Mouse (Mus musculus) CH12.LX (cell line): ENCODE data around the gene Lrrk2.

Experiments
- CTCF ChIP-seq, 2 experiments: IDR thresholded peaks in 1 of 2; conservative IDR thresholded peaks in 1 of 2; 2 replicates each; pipeline ENCODE4 v1.5.1; 2011 to 2012; ENCODE audit warnings: low read depth in 2 of 2, low read length in 2 of 2, improper control_type of control experiment in 1 of 2, inconsistent platforms in 1 of 2, mild to moderate bottlenecking in 1 of 2, moderate library complexity in 1 of 2
- E2F4 ChIP-seq: IDR thresholded peaks from 2 replicates; pipeline ENCODE4 v1.6.1; 2011; ENCODE audit warnings: low read depth, low read length, improper control_type of control experiment; ENCODE audit not compliant: insufficient replicate concordance
- MYC ChIP-seq: IDR thresholded peaks from 2 replicates; pipeline ENCODE4 v1.6.1; 2011; ENCODE audit warnings: low read depth, mild to moderate bottlenecking, improper control_type of control experiment, low read length
- NELFE ChIP-seq: IDR thresholded peaks from 2 replicates; pipeline ENCODE4 v1.6.1; 2011; ENCODE audit warnings: low read depth, low read length, improper control_type of control experiment
- NRF1 ChIP-seq: IDR thresholded peaks from 2 replicates; pipeline ENCODE4 v1.6.1; 2014; ENCODE audit warnings: low read depth, mild to moderate bottlenecking, inconsistent platforms, low read length, improper control_type of control experiment, moderate library complexity
- POLR2A ChIP-seq: IDR thresholded peaks from 2 replicates; pipeline ENCODE4 v1.6.1; 2011; ENCODE audit warnings: low read depth, mild to moderate bottlenecking, improper control_type of control experiment, low read length
- SIN3A ChIP-seq: IDR thresholded peaks from 2 replicates; pipeline ENCODE4 v1.6.1; 2012; ENCODE audit warnings: low read length, improper control_type of control experiment, inconsistent platforms
- SMC3 ChIP-seq: IDR thresholded peaks from 2 replicates; pipeline ENCODE4 v1.6.1; 2011; ENCODE audit warnings: low read depth, low read length, improper control_type of control experiment
- TCF12 ChIP-seq: IDR thresholded peaks from 2 replicates; pipeline ENCODE4 v1.6.1; 2014; ENCODE audit warnings: low read depth, mild to moderate bottlenecking, inconsistent platforms, low read length, improper control_type of control experiment
- ZC3H11A ChIP-seq: IDR thresholded peaks from 2 replicates; pipeline ENCODE4 v1.6.1; 2012; ENCODE audit warnings: low read depth, mild to moderate bottlenecking, inconsistent platforms, low read length, improper control_type of control experiment

- TF ChIP-seq POLR2A (no peak), CTCF (conservative IDR thresholded peaks at IDR 0.05 in 1 of 2, IDR thresholded peaks at IDR 0.05 in 1 of 2; ENCODE audit: low read depth in 2 of 2, low read length in 2 of 2) (no peak), ZC3H11A (no peak), TCF12 (no peak), E2F4 (no peak), NRF1 (no peak), SMC3 (no peak), SIN3A (no peak), NELFE (no peak), MYC (no peak)
Measured at GRCm38 (mm10) chr15:91693856-91694255, 20.9 kb downstream of the Lrrk2 start.
